Mouse (Mus musculus) common myeloid progenitor, adult 5-6 weeks (primary cell): ENCODE results near the gene Hpgds. TPM values are rescaled to one million over a fixed set of nuclear protein-coding genes. Genes with fewer than 3 reads are reported as not detected.

Experiments used
- total RNA-seq: library from RNA; stranded (forward); fragments of 200-1000, 187-1606 nt; gene quantifications from 2 replicates; pipeline ENCODE4 v1.2.3, GENCODE M21; 2017

Gene Hpgds
- total RNA-seq, 1 experiment from 2014 or later: 2.6 TPM

Other genes starting within 250 kb of the Hpgds start
- gene Smarcad1, start 102.3 kb downstream of the Hpgds start, total RNA-seq: 83.2 and 87.5 TPM in 2 replicates
- gene C130060K24Rik, start 236.2 kb upstream of the Hpgds start, total RNA-seq: not detected in 2 replicates